Mouse (Mus musculus) urinary bladder, postnatal 4 days (tissue): ENCODE results near the gene Vps36.

ENCODE experiments used
- DNase-seq, 2 experiments: peaks; one replicate each; pipeline ENCODE4 v3.0.0; 2021 to 2022; ENCODE audit warnings: low spot score in 2 of 2

The Vps36 gene

DNA sequence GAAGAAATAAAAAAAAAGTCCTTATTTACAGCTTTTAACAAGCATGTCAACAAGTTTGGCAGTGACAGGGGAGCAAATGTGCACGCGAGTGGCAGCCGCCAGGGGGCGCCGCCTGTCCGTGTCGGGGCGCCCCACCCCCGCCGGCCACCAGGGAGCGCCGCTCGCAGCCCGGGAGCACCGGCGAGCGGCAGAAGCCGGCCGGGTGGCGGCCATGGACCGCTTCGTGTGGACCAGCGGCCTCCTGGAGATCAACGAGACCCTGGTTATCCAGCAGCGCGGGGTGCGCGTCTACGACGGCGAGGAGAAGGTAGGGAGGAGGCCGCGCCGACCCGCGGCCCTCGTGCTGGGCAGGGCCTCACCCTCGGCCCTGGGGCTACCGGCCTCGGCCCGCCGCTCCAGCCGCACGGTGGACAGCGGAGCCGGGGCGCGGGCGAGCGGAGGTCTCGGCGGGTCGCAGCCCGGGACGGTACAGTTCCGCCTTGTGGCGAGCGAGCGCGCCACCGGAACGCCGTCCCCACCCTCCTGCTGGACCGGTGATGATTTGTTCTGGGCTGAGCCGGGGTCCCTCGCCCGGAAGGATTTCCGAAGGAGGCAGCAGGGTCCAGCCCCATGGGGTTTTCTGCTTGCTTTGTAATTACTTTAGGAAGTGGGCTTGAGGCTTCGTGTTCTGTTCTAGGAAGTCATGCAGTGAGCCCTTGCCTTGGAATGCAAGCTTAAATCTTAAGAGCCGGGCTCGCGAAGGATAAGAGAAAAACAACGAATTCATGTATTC, at the start of gene Vps36:
TSS of gene Vps36 (plus strand) at position 150 of the 772 bp plus-strand sequence.
- DNase-seq: peak; percentile 86 to 87

DNA sequence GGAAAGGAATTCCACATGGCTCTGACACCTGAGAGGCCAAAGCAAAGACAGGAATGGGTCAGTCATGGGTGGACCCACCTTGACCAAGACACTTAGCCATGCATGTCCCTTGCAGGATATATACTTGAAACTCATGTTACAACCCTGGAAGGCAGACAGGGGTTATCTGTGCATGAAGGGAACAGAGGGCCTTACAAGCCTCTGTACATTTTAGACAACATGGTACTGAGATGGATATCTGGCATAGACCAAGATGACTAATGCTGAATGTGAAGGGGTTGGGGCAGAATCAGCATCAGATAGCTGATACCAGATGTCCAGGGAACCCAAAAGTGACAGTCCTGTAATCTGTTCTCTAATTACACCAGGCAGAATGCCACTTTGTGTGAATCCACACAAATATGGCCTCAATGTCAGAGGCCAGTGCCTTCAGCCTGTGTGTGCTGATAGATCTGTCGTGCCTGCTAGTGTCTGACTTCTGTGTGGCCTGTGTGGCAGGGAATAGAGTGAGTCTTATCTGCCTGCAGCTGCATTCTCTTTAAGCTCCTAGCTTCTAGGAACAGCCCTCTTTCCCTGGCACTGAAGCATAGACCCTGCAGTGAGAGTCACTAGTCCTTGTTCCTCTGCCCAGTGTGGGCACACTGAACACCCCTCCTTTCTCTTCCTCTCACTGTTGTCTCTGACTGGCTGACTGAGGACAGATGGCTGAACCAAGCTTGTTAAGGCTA, 48.7 kb upstream of the Vps36 start:
- DNase-seq: peak in 1 of 2 experiments; percentile 20

DNA sequence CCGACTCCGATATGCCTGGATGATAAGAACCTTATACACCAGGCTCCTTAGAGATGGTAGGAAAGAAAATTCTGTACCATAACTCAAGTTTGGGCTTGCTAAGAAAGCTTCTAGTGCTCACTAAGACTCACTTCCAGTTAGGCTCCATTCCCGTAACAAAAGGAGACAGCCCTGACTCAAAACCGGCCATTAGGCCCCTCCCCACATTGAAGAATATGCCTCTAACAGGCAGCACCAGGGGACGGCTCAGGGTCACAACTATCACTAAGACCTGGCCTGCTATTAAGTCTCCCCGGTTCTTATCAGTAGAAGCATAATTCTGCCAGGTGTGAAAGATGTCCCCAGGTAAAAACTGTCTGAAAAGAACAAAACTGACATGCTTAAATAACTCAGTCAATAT, 46.8 kb upstream of the Vps36 start:
- peak in 1 of 2 experiments; percentile 36 for DNase-seq

- DNase-seq: peak in 1 of 2 experiments; percentile 35
Observed at GRCm38 (mm10) chr8:22147706-22148366, 44.8 kb upstream of the Vps36 start.

- peak in 1 of 2 experiments; percentile 47 for DNase-seq
Observed at GRCm38 (mm10) chr8:22148367-22148740, 44.3 kb upstream of the Vps36 start.

DNA sequence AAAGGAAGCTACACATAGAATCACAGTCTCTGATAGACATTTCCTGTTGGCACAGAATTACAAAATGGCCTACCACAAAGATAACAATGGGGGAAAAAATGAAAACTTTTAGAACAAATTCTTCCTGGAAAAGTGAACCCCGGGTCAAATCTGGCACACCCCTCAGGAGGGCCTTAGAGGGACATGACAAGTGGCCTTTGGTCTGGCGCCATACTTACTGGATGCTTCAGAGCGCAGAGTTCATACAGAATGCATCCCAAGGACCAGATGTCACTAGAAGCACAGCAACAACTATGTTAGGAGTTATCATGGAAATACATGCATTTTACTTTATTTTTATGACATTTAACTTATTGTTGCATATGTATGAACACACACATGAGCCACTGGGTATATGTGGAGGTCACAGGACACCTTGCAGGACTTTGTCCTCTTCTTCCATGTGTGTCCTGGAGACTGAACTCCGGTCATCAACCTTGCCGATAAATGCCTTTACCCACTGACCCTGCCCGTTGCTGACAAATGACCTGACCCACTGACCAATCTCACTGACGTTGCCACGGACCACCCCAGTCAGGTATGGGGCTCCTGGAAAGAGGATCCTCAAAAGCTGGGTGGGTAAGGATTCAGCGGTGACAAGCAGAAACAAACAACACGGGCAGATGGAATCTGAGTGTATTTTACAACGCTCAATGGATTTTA, 42.8 kb upstream of the Vps36 start:
- DNase-seq: peak in 1 of 2 experiments; percentile 32

- DNase-seq: peak in 1 of 2 experiments; percentile 54
Observed at GRCm38 (mm10) chr8:22150345-22150663, 42.3 kb upstream of the Vps36 start.

- DNase-seq: peak in 1 of 2 experiments; percentile 16
Observed at GRCm38 (mm10) chr8:22162206-22162605, 30.4 kb upstream of the Vps36 start.

DNA sequence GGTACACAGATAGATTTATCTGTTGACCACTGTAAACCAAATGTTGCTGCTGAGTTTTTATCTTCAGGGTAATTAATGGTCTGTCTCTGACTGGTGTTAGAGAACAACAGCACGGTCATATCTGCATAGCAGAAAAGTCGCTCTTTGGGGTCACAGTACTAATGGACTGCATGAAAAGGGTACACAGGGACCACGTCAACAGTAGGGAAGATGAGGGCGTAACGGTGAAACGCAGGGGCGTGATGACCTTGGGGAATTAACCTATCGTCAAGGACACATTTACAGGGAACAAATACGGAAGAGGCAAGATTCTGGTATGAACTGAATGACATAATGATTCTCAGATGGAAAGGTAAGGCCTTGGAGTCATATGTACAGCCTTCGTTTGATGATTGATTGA, 28.2 kb upstream of the Vps36 start:
- peak in 1 of 2 experiments; percentile 33 for DNase-seq

GRCm38 (mm10) chr8:22165251-22166079, 27.1 kb upstream of the Vps36 start:
- DNase-seq: no peak

DNA sequence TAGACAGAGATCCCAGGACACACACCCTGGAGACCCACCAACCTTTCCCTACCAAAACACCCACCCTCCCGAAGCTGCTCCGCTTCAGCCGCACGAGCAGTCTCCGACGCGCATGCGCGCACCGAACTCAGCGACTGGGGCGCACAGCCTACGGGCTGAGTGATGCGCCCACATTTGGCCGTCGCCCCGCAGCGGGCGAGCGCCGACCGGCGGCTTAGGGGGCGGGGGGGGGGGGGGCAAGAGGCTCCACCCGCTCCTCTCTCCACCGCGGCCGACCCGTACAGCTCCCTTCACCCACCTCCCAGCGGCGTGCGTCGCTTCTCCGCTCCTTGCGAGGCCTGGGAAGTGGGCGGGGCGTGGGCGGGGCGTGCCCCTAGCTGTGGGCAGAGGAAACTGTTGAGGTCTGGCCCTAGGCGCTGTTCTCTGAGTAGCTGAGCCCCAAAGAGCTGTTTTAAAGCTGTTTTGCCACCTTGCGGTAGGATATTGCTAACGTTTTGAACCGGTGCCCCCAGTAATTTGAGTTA, 26.5 kb upstream of the Vps36 start, which contains the start of gene Nek3:
TSS of gene Nek3 (minus strand) at position 356 of the 524 bp plus-strand sequence.
- peak; percentile 79 to 86 for DNase-seq

- peak in 1 of 2 experiments; percentile 16 for DNase-seq
Observed at GRCm38 (mm10) chr8:22169167-22169566, 23.4 kb upstream of the Vps36 start.

DNA sequence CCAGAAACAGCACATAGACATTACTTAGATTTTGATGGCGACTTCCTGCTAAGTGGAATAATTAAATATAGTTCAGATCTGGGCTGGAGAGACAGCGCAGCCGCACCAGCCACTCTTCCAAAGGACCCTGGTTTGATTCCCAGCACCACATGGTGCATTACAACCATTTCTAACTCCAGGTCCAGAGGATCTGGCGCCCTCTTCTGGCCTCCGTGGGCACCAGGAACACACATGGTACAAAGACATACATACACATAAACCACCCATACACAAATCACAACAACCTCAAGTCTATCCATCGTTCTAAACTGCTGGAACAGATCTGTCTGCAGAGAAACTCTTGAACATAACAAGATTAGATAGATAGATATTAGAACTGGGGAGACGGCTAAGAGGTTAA, 16.6 kb upstream of the Vps36 start:
- no peak for DNase-seq

DNA sequence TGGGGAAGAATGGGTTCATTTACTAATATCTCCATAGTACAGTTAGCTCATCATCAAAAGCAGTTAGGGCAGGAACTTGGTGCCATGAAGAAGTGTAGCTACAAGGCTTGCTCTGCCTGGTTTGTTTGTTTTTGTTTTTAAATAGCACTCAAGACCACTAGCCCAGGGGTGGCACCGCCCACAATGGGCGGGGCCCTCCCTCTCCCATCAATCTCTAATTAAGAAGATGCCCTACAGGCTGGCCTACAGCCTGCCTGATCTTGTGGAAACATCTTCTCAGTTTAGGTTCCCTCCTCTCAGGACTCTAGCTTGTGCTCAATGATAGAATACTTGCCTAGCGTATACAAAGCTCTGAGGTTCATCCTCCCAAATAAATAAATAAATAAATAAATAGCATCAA, 7.7 kb upstream of the Vps36 start:
- DNase-seq: no peak

- peak; percentile 87 to 92 for DNase-seq
Observed at GRCm38 (mm10) chr8:22185431-22186397, 6.9 kb upstream of the Vps36 start, which contains the start of gene Ckap2. TSS of gene Ckap2 (minus strand) at chr8:22185819.

GRCm38 (mm10) chr8:22193432-22194010, 912 bp downstream of the Vps36 start:
- no peak for DNase-seq

- DNase-seq: no peak
Observed at GRCm38 (mm10) chr8:22197914-22198313, 5.3 kb downstream of the Vps36 start.

- DNase-seq: no peak
Observed at GRCm38 (mm10) chr8:22199481-22199880, 6.9 kb downstream of the Vps36 start.

GRCm38 (mm10) chr8:22207535-22207934, 14.9 kb downstream of the Vps36 start:
- DNase-seq: no peak
